Mouse (Mus musculus): ENCODE results near the gene Tnfsf15.

- TF ChIP-seq CTCF (conservative IDR thresholded peaks at IDR 0.05; ENCODE audit: low read length) (no peak), NANOG (IDR thresholded peaks at IDR 0.05; ENCODE audit: borderline replicate concordance, low read length) (no peak), POU5F1 (IDR thresholded peaks at IDR 0.05; ENCODE audit: borderline replicate concordance, low read length) (no peak)
Measured at GRCm38 (mm10) chr4:63699749-63700148, 45.2 kb downstream of the Tnfsf15 start.
